Mouse (Mus musculus) intestine, embryonic 14.5 days (tissue): ENCODE results near the gene S1pr5. TPM values are rescaled to one million over a fixed set of nuclear protein-coding genes. Genes with fewer than 3 reads are reported as not detected.
A peak's percentile ranks its signal among the peaks of the same experiment; 100 is the strongest.

ENCODE experiments used
- ATAC-seq: fragments of 200-750 bp; cut with Nextera tagmentation; replicated peaks from 2 replicates; pipeline ENCODE4 v1.8.0; 2017; ENCODE audit warnings: low read depth, moderate number of reproducible peaks, moderate TSS enrichment, moderate library complexity; ENCODE audit not compliant: low FRiP score, low TSS enrichment
- DNase-seq: peaks from one replicate; pipeline ENCODE4 v3.0.0-alpha.2; 2018; ENCODE audit warnings: low spot score
- H3K27ac ChIP-seq: fragments of 300-500 bp; sonication (generic); 2 replicates; pipeline ENCODE4 v1.5.1; 2014; ENCODE audit warnings: low read depth, mild to moderate bottlenecking, control low read depth
- H3K27me3 ChIP-seq: fragments of 300-500 bp; sonication (generic); replicated peaks from 2 replicates; pipeline ENCODE4 v1.6.1; 2014; ENCODE audit warnings: low read length, control low read depth; ENCODE audit not compliant: control insufficient read depth, insufficient read depth
- H3K36me3 ChIP-seq: fragments of 300-500 bp; sonication (generic); 2 replicates; pipeline ENCODE4 v1.6.1; 2014; ENCODE audit warnings: low read length, control low read depth; ENCODE audit not compliant: control insufficient read depth, insufficient read depth
- H3K4me1 ChIP-seq: fragments of 300-500 bp; sonication (generic); replicated peaks from 2 replicates; pipeline ENCODE4 v1.6.1; 2014; ENCODE audit warnings: low read length, control low read depth, mixed read lengths; ENCODE audit not compliant: control insufficient read depth, insufficient read depth
- H3K4me2 ChIP-seq: fragments of 300-500 bp; sonication (generic); 2 replicates; pipeline ENCODE4 v1.6.1; 2014; ENCODE audit warnings: low read length
- H3K4me3 ChIP-seq: fragments of 300-500 bp; sonication (generic); 2 replicates; pipeline ENCODE4 v1.5.1; 2014; ENCODE audit warnings: low read depth, low read length, control low read depth, mixed read lengths
- H3K9ac ChIP-seq: fragments of 300-500 bp; sonication (generic); 2 replicates; pipeline ENCODE4 v1.6.1; 2014; ENCODE audit warnings: mild to moderate bottlenecking, low read length
- H3K9me3 ChIP-seq: fragments of 300-500 bp; sonication (generic); 2 replicates; pipeline ENCODE4 v1.6.1; 2016; ENCODE audit warnings: low read length, control low read depth; ENCODE audit not compliant: control insufficient read depth
- WGBS: fragments of 180-500 bp; shearing (Covaris S2); extraction: QIAGEN DNeasy Blood & Tissue Kit; methylation state at CpG from one replicate; pipeline ENCODE4 v1.1.7; 2014; 5-methylcytosine and 5-hydroxymethylcytosine counted together
- polyA plus RNA-seq: library from polyadenylated mRNA; unstranded; fragments of >200 nt; fragmentation: Nextera tagmentation; extraction: Ambion mirVana; gene quantifications from 2 replicates; pipeline ENCODE4 v1.2.1, GENCODE M21; 2014

The S1pr5 gene
- polyA plus RNA-seq, 1 experiment from 2014 or later: 0.07 TPM

DNA sequence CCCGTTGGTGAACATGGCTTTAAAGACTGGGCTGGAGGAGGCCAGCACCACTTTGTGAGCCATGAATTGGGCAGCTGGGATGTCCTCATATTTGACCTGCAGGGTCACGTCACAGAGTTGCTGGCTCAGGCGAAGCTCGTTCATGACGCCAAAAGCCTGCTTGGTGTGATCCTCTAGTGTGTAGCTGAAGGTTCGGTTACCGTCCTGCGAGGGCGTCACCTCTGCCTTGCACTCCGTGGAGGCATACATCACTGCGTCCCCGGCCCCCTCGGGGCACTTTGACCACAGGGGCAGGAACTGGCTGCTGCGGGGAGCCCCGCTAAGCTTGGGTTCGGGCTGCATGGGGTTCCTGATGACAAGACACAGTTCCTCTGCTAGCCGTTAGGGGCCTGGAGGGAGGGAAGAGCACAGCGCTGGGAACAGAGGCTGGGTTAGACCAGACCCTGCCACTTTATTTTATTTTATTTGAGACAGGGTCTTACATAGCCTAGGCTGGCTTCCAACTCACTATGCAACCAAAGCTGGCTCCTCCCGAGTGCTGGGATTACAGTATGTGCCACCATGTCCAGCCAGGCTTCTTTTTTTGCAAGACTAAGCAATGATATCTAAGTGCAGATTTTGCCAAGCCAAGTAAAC lies 10.8 kb downstream of the S1pr5 start:
- DNase-seq (peak; percentile 68), ATAC-seq (0 out of 2 replicates have a peak, but pooled peaks have one; percentile 18)
- H3K27ac ChIP-seq: peak overlapping the region; percentile 82
- peaks cover 19% of the 10 kb centered on the region for H3K4me1 ChIP-seq
- H3K4me3 ChIP-seq: peak overlapping the region; percentile 92
- 21% methylated on average over 19 of the region's 19 CpGs for WGBS
- H3K9ac ChIP-seq: peak overlapping the region; percentile 95
- H3K9me3 ChIP-seq: no peaks in the 10 kb centered on the region
- H3K36me3 ChIP-seq: peaks cover 36% of the 10 kb centered on the region
- H3K27me3 ChIP-seq: no peaks in the 10 kb centered on the region
- peak overlapping the region; percentile 92 for H3K4me2 ChIP-seq

DNA sequence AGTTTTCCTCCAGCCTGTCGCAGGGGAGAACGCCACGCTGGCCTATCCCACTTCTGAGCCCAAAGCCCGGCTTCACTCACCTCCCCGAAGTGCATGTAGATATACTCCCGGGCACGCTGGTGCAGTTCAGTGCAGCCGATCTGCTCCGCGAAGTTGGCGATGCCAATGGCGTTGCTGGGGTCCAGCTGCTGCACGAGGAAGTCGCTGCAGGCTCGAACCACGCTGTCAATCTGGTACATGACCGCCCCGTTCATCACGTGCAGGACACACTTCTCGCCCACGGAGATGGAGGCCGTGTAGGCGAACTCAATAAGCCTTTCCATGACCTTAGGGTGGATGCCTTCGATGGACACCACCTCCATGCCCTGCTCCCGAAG lies 11.3 kb downstream of the S1pr5 start:
- Histone ChIP-seq H3K4me1 (peaks cover 19% of the 10 kb centered on the region), H3K4me2 (peak overlapping the region; percentile 92), H3K36me3 (peaks cover 40% of the 10 kb centered on the region), H3K9me3 (no peaks in the 10 kb centered on the region), H3K9ac (peak overlapping the region; percentile 95), H3K4me3 (peak overlapping the region; percentile 92), H3K27me3 (no peaks in the 10 kb centered on the region), H3K27ac (no peak overlapping the region)
- ATAC-seq: no peak
- WGBS: 81% methylated on average over 25 of the region's 25 CpGs
- DNase-seq: no peak

DNA sequence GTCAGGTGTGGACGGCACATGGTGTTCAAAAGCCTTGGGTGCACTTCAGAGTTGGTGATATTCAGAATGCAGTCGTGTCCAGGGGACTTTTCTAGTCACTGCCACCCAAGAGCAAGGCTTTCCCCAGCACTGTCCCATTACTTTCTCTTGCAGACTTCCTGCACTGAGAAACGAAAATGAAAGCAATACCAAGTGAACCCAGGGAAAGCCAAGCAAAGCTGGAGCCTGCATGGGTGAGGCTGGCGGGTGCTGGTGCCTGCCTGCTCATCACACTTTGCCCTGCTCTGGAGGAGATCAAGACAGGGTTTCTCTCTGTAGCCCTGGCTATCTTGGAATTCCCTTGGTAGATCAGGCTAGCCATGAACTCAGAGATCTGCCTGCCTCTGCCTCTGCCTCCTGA lies 12.9 kb downstream of the S1pr5 start:
- H3K4me3 ChIP-seq: no peak overlapping the region
- WGBS: 85% methylated on average over 4 of the region's 4 CpGs
- H3K27ac ChIP-seq: no peak overlapping the region
- no peak overlapping the region for H3K9ac ChIP-seq
- H3K9me3 ChIP-seq: no peaks in the 10 kb centered on the region
- H3K27me3 ChIP-seq: no peaks in the 10 kb centered on the region
- H3K4me1 ChIP-seq: peaks cover 19% of the 10 kb centered on the region
- ATAC-seq: no peak
- peaks cover 56% of the 10 kb centered on the region for H3K36me3 ChIP-seq
- H3K4me2 ChIP-seq: no peak overlapping the region
- DNase-seq: no peak

DNA sequence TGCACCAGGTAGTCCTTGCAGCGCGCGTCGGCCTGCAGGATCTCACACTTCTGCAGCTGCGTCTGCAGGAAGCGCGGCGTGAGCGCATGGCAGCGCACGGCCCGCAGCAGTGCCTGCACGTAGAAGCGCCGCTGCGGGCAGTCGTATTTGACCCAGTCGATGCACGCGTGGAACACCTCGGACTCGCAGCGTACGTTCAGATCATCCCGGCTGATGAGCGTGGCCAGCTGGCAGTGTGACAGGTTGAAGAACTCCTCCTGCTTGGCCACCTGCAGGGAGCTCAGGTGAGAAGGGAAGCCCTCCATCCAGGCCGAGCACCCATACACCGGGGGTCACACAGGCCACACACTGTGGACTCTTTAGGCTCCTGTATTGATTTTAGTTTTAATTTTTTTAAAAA lies 14.4 kb downstream of the S1pr5 start:
- no peak overlapping the region for H3K4me3 ChIP-seq
- H3K9me3 ChIP-seq: no peaks in the 10 kb centered on the region
- 81% methylated on average over 28 of the region's 28 CpGs for WGBS
- peaks cover 14% of the 10 kb centered on the region for H3K4me1 ChIP-seq
- no peak overlapping the region for H3K27ac ChIP-seq
- no peaks in the 10 kb centered on the region for H3K27me3 ChIP-seq
- H3K4me2 ChIP-seq: no peak overlapping the region
- no peak for ATAC-seq
- no peak overlapping the region for H3K9ac ChIP-seq
- DNase-seq: no peak
- H3K36me3 ChIP-seq: peaks cover 70% of the 10 kb centered on the region

DNA sequence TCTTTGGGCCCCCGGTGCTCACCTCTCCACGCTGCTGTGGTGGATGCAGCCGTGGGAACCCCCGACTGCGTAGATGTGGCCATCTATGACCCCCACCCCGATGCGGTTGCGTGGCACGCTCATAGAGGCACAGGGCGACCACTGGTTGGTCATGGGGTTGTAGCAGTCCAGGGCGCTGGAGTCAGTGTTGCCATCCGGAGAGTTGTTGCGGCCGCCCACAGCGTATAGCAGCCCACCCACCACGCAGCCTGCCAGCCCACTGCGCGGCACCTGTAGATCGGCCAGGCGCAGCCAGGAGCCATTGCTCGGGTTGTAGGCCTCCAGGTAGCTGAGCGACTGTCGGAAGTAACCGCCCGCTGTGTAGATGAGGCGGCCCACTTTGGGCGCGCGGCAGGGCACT lies 14.9 kb downstream of the S1pr5 start:
- DNase-seq (no peak), ATAC-seq (no peak)
- Histone ChIP-seq H3K4me1 (peaks cover 14% of the 10 kb centered on the region), H3K27ac (no peak overlapping the region), H3K9me3 (no peaks in the 10 kb centered on the region), H3K4me3 (no peak overlapping the region), H3K36me3 (peaks cover 70% of the 10 kb centered on the region), H3K9ac (no peak overlapping the region), H3K27me3 (no peaks in the 10 kb centered on the region), H3K4me2 (no peak overlapping the region)
- 92% methylated on average over 29 of the region's 29 CpGs for WGBS

DNA sequence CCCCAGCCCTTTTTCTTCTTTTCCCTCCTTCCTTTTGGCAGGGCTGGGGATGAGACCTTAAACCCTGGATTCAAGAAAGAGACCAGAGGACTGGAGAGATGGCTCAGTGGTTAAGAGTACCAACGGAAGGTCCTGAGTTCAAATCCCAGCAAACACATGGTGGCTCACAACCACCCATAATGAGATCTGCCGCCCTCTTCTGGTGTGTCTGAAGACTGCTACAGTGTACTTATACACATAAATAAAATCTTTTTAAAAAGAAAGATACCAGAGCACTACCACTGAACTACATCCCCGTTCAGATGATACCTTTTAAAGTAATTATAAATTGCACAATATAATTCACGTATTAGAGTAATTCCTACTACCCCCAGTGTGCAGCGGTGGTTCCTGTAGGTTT lies 15.4 kb downstream of the S1pr5 start:
- Histone ChIP-seq H3K9me3 (no peaks in the 10 kb centered on the region), H3K4me2 (no peak overlapping the region), H3K27ac (no peak overlapping the region), H3K4me1 (peaks cover 15% of the 10 kb centered on the region), H3K4me3 (no peak overlapping the region), H3K36me3 (peaks cover 70% of the 10 kb centered on the region), H3K9ac (no peak overlapping the region), H3K27me3 (no peaks in the 10 kb centered on the region)
- ATAC-seq (no peak), DNase-seq (no peak)
- 89% methylated on average over 5 of the region's 5 CpGs for WGBS

DNA sequence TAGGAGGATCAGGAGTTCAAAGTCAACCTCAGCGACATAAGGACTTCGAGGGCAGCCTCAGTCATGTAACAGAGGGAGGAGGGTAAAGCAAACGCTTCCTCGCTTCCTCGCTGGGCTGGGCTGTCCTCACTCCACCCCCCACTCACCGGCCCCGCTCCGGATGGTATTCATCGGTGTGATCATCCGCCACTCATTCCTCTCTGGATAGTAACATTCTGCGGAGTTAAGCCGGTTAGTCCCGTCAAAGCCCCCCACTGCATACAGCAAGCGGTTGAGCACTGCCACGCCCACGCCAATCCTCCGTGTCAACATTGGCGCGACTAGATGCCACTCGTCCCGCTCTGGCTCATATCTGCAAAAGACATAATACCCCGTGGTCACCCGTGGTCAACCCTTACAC lies 16.7 kb downstream of the S1pr5 start:
- no peak for DNase-seq
- no peaks in the 10 kb centered on the region for H3K27me3 ChIP-seq
- ATAC-seq: no peak
- peaks cover 10% of the 10 kb centered on the region for H3K4me1 ChIP-seq
- peaks cover 68% of the 10 kb centered on the region for H3K36me3 ChIP-seq
- no peak overlapping the region for H3K4me2 ChIP-seq
- H3K9ac ChIP-seq: no peak overlapping the region
- no peak overlapping the region for H3K4me3 ChIP-seq
- WGBS: 52% methylated on average over 23 of the region's 23 CpGs
- no peaks in the 10 kb centered on the region for H3K9me3 ChIP-seq
- no peak overlapping the region for H3K27ac ChIP-seq

DNA sequence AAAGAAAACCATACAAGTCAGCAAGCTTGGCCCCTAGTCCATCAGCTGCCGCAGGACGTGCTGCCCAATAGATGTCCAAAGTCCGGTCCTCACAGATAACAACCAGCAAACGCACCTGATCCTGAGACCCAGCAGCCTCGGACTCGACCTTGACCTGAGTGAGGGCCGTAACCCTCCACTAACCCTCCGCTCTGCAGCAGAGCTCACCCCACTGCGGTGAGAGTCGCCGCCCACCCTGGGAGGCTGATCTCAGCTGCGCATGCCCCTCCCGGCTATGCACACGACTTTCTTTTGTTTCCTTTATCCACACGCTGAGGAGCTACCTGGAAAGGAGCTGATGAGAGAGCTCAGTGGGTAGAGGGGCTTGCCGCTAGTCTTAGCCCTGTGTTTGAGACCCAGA lies 20.9 kb downstream of the S1pr5 start:
- no peaks in the 10 kb centered on the region for H3K27me3 ChIP-seq
- peak; percentile 25; the same call in 1 of the 2 replicates for ATAC-seq
- 9% methylated on average over 16 of the region's 16 CpGs for WGBS
- peak overlapping the region; percentile 59 for H3K27ac ChIP-seq
- peaks cover 10% of the 10 kb centered on the region for H3K4me1 ChIP-seq
- peak overlapping the region; percentile 40 for H3K9ac ChIP-seq
- H3K4me3 ChIP-seq: peak overlapping the region; percentile 20
- DNase-seq: peak; percentile 76
- peak overlapping the region; percentile 58 for H3K4me2 ChIP-seq
- H3K36me3 ChIP-seq: peaks cover 33% of the 10 kb centered on the region
- H3K9me3 ChIP-seq: no peaks in the 10 kb centered on the region; the same call in 1 of the 2 replicates

DNA sequence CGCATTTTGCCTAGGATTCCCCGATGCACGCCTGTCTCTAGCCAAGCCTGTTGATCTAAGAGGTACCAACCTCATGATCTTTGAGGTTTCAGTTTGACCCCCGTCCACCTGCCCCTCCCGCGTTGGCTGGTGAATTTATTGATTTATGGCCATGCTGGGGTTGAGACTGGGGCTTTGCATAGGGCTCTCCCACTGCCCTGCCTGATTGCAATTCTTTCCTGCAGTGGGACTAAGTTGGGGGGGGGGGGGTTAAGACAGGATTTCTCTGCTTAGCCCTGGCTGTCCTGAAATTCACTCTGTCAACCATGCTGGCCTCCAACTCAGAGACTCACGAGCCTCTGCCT lies 22.9 kb downstream of the S1pr5 start:
- H3K36me3 ChIP-seq: peaks cover 14% of the 10 kb centered on the region

More for the DNA sequence above, 22.9 kb downstream of the S1pr5 start:
- Histone ChIP-seq H3K4me3 (peak overlapping the region; percentile 26), H3K9ac (peak overlapping the region; percentile 35; the same call in 1 of the 2 replicates), H3K4me2 (peak overlapping the region; percentile 51), H3K4me1 (peaks cover 10% of the 10 kb centered on the region; the same call in 1 of the 2 replicates), H3K27ac (peak overlapping the region; percentile 71), H3K9me3 (no peaks in the 10 kb centered on the region; the same call in 1 of the 2 replicates), H3K27me3 (no peaks in the 10 kb centered on the region)
- ATAC-seq (peak; percentile 53), DNase-seq (no peak)
- 8% methylated on average over 7 of the region's 7 CpGs for WGBS
